Mouse (Mus musculus) C2C12 (cell line): ENCODE measurements around the gene Pet100.

Experiments used
- CTCF ChIP-seq: IDR thresholded peaks from one replicate; pipeline ENCODE4 v1.5.1; 2011; ENCODE audit not compliant: control insufficient read depth, insufficient read depth, insufficient read length
- USF1 ChIP-seq: IDR thresholded peaks from one replicate; pipeline ENCODE4 v1.6.1; 2011; ENCODE audit warnings: low read depth, mild to moderate bottlenecking, control low read depth, moderate library complexity

DNA sequence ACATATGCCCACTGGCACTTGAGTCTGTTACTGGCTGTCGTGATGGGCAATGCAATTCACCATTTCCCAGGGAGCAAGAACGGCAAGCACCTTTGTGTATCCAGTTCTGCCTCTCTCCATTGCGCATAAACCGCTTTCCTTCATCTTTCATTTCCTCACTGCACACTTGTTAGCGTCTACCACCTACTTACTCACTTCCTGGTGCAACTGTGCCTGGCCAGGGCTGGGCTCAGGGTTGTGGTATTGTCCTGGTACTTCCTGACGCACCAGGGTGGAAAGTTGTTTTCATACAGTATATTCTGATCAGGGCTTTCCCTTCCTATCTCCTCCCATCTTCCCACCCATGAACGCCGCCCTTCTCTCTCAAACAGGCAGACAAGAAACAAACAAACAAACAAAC lies 39.5 kb downstream of the Pet100 start:
- TF ChIP-seq CTCF: no peak
- no peak for TF ChIP-seq USF1
